Mouse (Mus musculus) layer of hippocampus, postnatal 10 days (tissue): ENCODE measurements around the gene Tnrc18. TPM values are rescaled to one million over a fixed set of nuclear protein-coding genes. Genes with fewer than 3 reads are reported as not detected.

Experiments used
- DNase-seq, 2 experiments: peaks; one replicate each; pipeline ENCODE4 v3.0.0; 2021; ENCODE audit warnings: low spot score in 2 of 2
- total RNA-seq, 2 experiments: library from RNA; stranded (reverse); gene quantifications; 2 replicates each; pipeline ENCODE4 v1.2.3; 2021

Tnrc18 gene
- total RNA-seq, 2 experiments from 2014 or later, result 197 to 220 TPM

DNA sequence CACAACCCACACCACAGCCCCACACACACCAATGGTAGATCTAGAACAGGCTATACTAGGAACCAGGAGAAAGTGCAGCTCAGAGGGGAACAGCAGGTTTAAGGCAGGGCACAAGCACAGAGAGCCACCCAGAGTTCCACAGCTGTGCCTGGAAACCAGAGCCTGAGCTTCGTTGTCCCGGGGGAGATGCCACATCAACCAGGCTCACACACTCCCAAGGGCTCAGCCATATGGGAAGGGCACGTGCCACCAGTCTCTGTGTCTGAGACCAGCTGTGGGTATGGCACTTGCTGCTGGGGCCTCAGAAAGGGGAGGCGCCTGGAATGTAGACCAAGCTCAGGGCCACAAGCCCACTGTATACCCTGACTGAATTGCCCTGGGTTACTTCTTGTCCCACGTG is 36.9 kb downstream of the Tnrc18 start:
- DNase-seq, result no peak

DNA sequence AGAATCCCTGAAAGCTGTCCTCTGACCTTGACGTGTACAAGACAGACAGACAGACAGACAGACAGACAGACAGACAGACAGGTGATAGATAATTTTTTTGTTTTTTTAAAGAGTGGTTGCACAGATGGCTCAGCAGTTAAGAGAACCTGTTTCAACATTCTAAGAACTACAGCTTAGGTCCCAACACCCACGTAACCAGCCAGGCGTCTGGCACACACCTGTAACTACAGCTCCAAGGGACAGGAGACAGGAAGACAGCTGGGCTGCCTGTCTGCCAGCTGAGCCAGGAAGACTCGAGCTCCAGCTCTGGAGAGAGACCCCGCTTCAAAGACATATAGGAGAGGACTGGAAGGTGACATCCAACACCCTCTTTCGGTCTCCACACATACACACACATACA is 38.6 kb downstream of the Tnrc18 start:
- peak in 1 of 2 experiments; percentile 19 for DNase-seq

DNA sequence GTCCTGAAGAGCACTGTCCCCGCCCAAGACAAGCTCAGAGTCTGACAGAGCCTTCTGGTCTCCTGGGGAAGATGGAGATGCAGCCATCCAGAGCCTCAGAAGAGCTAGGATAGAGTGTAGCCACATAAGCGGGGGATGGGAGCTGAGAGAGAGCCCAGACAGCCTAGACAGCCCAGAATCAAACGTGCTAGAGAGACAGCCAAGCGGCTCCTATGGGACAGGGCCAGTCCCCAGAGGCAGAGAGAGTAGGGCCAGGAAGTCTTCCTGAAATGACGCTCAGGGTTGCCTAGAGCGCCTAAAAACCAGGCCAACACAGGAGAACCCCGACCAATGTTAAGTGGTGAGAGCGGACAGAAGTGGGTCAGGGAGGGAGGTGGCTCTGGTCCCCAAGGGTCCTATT is 39.3 kb downstream of the Tnrc18 start:
- DNase-seq, result no peak

DNA sequence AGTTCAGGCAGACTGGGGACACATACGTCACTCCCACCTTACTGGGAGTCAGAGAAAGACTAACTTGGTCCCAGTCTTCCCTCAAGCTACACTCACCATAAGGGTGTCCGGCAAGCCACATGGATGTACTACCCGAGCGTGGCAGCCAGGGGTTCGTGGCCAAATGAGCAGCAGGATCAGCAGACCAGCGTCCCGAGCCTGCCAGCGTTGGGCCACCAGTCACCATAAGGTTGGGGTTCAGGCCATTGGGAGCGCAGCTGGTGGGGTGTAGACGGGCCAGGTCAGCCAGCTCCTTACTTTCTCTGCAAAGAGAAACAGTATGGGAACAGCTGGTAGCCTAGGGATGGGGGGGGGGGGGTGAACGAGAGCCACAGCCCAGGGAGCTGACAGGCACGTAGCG is 41.4 kb downstream of the Tnrc18 start:
- DNase-seq, result no peak

DNA sequence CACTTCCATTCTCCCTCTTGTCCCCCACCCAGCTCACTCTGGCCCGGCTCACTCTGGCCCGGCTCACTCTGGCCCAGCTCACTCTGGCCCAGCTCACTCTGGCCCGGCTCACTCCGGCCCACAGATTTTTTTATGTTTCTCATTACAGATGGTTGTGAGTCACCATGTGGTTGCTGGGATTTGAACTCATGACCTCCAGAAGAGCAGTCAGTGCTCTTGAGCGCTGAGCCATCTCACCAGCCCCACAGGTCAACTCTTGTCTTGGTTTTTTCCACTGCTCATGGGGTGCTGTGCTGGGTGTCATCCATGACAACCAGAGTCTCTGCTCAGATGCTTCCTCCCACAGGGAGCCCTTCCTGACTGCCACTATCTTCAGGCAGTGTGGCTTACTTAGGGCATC is 42.7 kb downstream of the Tnrc18 start:
- DNase-seq, result no peak

DNA sequence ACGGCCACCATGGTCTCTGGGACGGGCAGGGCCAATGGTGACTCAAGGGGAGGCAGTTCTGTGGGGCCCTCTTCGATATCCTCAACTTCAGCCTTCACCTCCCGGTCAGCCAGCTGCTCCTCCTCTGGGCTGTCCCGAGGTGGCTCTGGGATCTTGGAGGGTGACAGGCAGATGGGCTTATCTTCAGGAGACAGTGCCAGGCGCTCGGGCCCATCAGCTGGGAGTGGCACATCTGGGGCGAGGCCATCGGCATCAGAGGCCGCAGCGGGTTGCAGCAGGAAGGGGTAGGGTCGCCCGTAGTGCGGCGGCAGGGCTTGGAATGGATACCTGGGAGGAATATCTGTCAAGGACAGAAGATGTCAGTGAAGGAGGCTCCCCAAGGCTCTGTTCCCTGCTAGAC is 45.5 kb downstream of the Tnrc18 start:
- DNase-seq, result no peak

DNA sequence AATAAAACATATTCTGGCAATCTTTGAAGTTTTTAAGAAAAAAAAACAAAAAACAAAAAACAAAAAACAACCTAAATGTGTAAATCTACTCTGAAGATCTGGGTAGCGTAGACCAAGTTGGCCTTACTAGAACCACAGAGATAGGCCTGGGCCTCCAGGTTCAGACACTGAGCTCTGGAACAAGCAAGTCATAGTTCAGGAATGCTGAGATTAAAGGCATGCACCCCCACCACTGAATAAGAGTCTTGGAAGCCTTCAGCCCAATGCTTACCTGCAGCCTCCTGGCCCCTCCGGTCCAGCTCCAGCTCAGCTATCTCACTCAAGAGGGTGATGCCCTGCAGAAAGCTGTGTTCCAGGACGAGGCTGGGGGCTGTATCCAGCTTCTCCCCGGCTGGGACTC is 46.4 kb downstream of the Tnrc18 start:
- DNase-seq, result no peak

DNA sequence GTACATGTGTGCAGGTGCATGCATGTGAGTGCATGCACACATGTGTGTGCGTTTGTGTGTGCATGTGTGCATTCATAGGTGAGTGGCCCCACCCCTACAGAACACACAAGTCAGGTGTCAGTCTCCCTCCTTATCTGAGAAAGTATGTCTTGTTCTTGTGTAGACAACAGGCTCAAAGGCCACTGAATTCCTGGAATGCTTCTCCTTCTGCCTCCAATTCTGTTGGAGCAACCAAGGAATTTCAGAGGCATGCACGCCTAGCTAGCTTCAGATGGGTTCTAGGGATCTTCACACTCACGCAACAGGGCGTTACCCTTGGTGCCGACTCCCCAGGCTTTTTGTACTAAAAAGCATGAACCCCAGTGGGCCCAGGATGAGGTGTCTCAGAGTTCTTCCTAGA is 47.8 kb downstream of the Tnrc18 start:
- DNase-seq, result no peak

DNA sequence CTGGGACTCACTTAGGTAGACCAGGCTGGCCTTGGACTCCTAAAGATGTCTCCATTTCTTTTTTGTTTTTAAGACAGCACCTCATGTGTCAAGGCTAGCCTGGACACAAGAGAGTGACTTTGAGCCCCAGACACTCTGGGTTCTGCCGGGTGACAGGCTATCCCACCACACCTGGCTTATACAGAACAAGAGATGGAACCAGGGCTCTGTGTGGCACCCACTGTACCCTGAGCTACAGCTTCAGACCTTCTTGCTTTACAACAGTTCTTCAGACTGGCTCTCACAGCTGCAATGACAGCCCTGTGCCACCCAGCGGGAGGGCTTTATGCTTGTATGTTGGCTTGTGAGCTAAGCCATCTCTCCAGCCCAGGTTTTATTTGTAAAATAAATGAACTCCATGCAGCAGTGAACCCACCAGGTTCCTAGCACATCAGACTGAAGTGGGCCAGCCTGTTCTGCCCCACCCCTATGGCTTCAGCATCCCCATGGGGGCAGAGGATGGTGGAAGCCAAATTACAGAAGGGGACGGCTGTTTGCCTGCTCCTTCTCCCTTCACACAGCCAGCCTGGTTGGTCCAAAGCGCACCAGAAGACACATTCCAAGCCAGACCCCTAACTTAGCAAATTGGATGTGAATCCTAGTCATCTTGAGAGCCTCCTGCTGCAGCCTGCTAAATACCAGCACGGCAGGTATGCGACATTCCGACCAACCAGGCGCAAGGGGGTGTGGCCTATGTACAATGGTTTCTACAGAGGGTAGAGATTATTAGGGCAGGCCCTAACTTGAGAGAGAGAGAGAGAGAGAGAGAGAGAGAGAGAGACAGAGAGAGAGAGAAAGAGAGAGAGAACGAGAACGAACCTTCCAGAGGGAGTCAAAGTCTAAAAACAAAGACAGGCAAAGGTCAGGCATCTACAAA is 48.9 kb downstream of the Tnrc18 start:
- no peak for DNase-seq

DNA sequence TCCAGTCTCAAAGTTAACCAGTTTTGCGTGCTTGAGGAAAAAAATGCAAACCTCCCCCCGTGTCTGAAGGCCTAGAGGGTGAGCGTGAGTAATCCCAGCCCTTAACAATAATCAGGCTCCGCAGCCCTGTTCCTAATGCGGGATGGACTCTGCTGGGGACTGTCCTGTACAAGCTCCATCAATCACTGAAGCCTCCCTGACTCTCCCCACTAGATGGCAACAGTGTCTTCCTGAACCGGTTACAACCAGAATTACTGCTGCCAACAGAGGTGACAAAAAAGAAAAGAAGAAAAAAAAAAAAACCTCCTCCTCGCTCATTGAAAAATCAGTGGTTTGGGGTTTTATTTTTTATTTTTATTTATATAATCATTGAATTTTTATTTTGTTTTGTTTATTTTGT is 49.5 kb downstream of the Tnrc18 start:
- DNase-seq, result peak; percentile 82 to 83

DNA sequence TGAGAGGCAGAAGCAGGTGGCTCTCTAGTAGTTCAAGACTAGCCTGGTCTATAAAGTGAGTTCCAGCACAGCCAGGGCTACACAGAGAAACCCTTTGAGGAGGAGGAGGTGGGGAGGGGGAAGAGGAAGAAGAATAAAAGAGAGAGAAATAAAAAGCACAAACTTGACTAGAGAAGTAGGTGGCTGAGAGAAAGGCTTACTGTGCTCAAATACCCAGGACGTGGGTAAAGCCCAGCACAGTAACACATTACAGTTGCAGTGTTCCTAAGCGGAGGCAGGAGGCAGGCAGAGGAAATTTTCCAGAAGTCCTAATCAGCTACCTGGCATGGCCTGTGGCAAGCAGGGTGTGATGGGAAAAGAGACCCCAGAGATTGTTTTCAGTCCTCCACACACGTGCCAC is 50.8 kb downstream of the Tnrc18 start:
- DNase-seq, result no peak

DNA sequence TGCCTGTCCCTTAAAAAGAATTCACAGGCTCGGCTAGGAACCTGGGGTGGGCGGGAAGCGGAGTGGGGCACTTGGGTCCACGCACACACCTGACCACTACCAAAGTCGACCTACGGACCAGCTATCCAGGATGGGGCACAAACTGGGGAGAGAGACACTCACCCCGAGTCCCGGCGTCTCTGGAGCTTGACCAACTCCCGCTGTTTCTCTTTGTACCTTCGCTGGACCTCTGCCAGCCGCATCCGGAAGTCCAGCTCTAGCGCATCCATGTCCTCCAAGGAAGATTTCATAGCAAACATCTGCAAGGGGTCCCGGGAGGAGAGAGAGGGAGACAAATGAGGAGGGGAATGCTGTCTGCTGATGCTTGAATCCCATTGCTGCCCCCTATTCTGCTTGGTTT is 52.6 kb downstream of the Tnrc18 start:
- DNase-seq, result no peak

DNA sequence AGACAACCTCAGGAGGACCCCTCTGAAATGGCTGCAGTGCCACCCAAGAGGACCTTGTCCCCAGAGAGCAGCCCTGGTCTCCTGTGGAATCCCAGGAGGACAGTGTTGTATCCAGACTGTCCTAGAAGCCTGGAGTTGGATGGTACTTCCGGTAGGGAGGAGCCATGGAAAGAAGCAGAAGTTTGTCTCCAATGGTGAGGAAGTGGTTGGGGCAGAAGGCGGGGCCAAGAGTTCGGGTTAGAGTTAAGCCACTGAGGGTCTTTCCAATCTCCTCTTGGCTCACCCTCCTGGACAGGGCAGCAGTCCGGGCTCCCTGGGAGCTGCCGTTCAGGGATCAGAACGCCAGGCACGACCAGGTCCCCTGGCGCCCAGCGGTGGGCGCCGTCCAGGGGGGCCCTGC is 53.2 kb downstream of the Tnrc18 start:
- no peak for DNase-seq

DNA sequence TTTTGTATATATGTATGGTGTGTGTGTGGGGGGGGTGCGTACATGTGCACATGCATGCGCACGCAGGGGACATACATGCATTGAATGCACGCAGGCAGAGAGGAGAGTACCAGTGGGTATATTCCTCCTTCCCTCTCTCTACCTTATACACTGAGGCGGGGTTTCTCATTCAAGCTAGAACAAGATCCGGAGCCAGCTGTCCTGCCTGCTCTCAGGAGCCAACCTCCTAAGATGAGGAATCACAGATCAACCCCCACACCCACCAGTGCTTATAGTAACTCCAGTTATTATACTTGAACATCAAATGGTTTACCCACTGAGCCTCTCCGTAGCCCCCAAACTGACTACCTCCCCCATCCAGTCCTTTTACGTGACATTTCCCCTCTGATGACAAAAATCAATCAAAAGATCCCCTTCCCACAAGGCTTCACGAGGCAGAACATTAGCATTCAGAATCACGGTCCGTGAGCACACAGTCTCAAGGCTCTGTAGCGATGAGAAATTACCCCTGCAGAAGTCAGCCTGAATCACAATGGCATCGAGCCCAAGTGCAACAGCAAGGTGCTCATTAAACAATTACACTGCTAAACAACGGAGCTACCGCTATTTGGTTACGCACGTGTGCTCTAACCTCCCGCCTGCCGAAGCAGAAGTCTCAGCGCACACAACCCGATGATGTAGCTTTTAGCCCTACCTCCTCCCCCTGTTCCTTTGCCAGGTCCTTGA is 55.2 kb downstream of the Tnrc18 start:
- DNase-seq, result no peak

DNA sequence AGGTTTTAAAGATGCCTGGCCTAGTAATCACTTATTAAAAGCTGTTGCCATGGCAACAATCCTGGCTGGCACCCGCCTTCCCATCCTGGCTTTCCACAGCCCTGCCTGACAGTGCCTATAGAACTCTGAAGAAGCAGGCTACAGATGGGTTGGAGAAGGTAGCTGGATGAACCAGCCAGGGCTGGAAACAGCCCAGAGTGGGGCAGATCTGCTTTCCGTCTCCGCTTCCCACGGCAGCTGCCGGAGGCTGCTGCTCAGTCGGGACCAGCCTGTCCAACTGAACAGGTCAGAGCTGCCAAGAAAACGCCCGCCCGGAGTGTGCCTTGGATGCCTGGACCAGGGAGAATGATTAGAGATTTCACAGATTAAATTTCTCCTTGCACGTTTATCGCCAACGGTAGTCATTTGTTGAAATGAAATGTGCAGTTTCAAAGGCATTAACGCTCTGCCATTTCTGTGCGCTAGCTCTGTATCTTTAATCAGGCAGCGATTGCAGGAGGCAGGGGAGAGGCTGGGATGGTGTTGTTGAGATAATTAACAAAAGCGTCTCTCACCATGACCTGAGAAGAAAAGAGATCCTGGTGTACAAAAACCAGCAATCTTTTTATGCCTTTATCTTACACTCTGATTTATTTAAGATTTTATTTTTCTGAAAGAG is 56.0 kb downstream of the Tnrc18 start:
- DNase-seq, result peak; percentile 71 to 82

DNA sequence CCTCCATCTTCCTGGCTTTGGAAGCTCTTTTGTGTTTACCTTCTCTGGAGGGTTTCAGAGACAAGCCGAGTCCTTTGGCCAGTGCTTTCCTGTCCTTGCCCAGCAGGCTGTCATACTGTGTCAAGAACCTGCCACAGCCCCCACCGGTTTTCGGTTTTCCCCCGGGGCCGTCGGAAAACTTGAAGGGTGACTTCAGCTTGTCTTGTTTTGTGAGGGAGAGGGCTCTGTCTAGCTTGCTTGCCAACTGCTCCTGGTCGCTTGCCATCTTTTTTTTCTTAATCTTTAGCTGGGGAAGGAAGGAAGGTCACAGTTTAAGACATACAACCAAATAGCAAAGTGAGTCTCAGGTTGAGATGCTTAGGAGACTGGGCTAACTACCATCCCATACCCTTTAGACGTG is 57.7 kb downstream of the Tnrc18 start:
- no peak for DNase-seq

DNA sequence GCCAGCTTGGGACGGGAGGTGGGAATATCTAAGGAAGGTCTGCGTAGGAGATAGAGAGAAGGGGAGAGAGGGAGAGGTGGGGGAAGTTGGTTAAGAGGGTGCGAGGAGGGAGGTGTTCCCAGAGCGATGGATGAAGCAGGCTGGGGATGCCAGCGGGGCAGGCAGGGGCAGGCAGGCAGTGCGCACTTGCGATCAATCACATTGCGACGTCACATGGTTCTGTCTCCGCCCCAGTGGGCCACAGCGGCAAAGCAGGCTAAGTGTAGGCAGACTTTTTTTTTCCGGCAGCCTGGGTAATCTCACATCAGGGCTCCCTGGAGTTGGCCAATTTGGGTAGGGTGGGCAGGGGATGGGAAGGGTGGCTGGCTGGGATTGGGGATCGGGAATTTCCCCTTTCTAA is 65.2 kb downstream of the Tnrc18 start:
- DNase-seq, result no peak

DNA sequence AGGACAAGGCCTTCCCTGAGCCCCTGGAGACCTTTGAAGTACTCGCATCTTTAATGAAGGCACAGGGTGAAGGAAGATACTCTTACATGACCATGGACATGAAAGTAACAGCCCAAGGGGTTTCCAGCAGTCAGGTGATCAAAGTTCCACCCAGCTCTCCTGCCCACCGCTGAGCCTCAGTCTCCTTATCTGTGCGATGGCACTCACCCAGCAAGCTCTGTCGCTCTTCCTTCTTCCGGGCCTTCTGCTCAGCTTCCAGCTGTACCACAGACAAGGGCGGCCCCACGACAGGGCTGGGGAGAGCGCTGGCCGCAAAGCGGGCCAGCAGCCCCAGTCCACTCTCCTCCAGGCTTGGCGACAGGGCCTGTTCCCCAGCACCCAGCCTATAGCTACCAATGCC is 67.3 kb downstream of the Tnrc18 start:
- no peak for DNase-seq

DNA sequence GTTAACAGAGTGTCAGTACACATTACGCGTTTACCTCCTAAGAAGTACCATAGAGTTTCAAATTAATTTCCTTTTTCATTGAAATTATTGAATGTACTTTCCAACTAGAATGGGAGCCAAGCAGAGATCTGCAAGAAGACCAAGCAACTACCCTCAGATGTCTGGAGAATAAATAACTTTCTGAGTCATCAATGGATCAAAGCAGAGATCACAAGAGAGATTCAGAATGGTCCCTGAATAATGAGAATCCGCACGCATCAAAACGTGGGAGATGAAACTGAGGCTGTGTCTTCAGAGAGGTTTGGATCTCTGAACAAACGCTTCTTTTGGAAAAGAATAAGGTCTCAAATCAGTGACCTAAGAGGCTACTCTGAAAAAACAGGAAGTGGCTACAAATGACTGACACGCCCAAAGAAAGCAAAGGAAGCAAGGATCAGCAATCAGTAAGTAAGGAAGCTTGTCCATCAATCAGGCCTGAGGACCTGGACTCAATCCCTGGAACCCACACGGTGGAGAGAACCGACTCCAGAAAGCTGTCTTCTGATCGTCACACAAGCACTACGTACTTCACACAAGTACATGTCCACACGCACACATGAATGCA is 70.3 kb downstream of the Tnrc18 start:
- no peak for DNase-seq

DNA sequence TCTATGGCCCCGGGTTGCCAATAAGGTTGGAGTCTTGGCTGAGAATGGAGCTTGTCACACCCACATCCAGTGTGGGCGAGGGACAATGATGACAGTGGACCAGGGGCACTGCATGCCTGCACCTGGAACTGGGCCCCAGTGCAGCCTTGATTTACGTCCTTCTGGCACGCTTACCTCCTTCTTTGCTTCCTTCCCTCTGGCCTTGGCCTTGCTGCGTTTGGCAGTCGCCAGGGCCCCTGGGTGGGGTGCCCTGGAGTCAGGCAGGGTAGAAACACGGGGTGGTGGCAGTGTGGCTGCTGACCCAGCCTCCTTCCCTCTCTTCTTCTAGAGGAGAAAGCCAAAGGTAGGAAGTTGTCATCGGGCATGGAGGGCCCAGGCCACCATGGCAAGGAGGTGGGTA is 77.5 kb downstream of the Tnrc18 start:
- no peak for DNase-seq

DNA sequence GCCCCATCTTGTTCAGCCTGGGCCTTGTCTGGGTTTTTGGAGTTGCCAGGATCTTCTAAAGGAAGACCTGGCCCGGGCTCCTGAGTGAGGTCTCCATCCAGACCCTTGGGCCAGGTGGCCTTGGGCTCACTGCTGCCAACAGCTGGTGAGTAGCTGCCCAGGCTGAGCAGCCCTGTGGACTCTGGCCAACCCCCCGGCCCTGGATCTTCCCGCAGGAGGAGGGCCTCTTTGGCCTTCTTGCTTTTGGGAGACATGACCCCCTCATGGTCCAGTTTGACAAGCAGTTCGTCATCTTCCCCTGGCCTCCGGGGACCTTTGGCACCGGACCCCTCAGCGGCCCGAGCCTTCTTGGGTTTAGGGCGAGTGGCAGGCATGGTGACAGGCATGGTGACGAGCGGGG is 85.5 kb downstream of the Tnrc18 start:
- DNase-seq, result no peak

DNA sequence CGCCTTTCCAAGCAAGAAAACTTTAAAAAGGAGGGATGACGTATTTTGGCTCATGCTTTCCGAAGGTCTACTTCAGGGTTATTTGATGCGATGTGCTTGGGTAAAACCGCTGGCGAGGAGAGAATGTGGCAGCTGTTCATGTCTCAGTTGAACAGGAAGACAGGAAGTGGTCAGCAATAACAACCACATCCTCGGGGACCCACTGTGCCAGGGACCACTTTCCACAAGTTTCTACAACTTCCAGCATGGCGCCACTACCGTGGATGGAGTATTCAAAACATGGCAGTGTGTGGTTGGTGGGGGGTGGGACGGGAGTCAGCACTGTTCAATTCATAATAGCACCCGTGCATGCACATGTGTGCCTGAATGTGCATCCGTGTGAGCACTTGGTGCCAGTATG is 87.2 kb downstream of the Tnrc18 start:
- DNase-seq, result no peak
